Mouse (Mus musculus): Measurements from ENCODE around the gene Isl1.

DNA sequence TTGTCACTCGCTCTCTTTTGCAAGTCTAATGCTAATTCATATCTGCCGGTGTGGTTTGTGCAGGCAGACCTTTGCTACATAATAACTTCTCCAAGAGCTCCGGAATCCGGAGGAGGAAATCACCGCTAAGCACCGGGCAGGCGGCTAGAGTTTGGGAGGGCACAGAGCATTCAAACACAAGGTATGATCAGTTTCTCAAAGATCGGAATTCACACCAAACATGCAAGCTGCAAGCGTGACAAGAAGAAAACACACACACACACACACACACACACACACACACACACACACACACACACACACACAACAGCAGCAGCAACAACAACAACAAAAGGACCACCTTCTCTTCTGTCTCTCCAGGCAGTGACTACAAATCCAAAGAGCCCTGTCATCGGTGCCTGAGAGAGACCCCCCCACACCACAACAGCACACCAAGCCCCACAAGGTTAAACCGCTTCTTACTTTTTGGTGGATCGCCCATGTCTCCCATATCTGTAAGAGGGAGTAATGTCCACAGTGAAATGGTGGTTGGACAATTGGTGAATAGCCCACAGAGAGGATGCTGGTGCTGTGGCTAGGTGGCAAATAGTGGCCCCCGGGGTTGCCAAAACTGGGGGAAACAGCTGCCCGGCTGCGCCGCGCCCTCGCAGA is 431 bp downstream of the Isl1 start:
- no peak for TF ChIP-seq POLR2A (IDR thresholded peaks at IDR 0.05; ENCODE audit: low read depth, low read length)
- TF ChIP-seq CTCF (IDR thresholded peaks at IDR 0.05; ENCODE audit: borderline replicate concordance, insufficient read depth, low read length) = no peak
